Comparison of ENCODE assay signal across 32 mouse cellular contexts in the genomic region with DNA sequence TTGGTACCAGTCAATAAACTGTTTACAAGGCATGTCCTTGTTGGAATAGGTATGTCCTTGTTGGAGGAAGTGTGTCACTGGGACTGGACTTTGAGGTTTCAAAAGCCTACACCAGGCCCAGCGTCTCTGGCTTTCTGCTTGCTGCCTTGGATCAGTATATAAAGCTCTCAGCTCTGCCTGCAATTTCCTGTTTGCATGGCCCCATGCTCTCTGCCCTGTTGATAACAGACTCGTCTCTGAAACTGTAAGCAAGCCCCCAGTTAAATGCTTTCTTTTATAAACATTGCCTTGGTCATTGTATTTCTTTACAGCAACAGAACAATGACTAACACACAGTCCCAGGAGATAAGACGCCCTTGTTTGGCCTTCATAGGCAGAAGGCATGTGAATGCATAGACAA. TPM values are rescaled to one million over a fixed set of nuclear protein-coding genes. Genes with fewer than 3 reads are reported as not detected.
DNase-seq lines count a peak whose midpoint lies in the region; ATAC-seq and TF ChIP-seq lines count a peak whose summit lies in the region.
"Had no signal": no experiment of that assay in that cellular context is flagged by ENCODE, and none has a peak within 500 bp of the region (broad histone marks: within the 10 kb centered on the region; RNA-seq: fewer than 3 reads in every experiment).

No protein-coding gene starts in this region.

- H3K9ac ChIP-seq in liver, embryonic 11.5 days (ENCODE audit: low read depth, low read length): no peak overlapping the region
- no peak overlapping the region for H3K9ac ChIP-seq in liver, embryonic 12.5 days
- H3K9ac ChIP-seq in lung, embryonic 14.5 days: no peak overlapping the region
- no peak overlapping the region for H3K9ac ChIP-seq in lung, postnatal 0 days (replicated peaks; ENCODE audit: low read depth)
- H3K9ac ChIP-seq: embryonic facial prominence, embryonic 13.5 days; forebrain, embryonic 12.5 days; forebrain, embryonic 15.5 days; heart, embryonic 15.5 days; hindbrain, embryonic 13.5 days had no signal

- no peaks in the 10 kb centered on the region for H3K4me1 ChIP-seq in liver, embryonic 11.5 days (replicated peaks; ENCODE audit: control insufficient read depth, insufficient read depth, low read length)
- H3K4me1 ChIP-seq in liver, embryonic 12.5 days: no peaks in the 10 kb centered on the region
- H3K4me1 ChIP-seq in lung, embryonic 14.5 days (ENCODE audit: insufficient read depth): no peaks in the 10 kb centered on the region
- H3K4me1 ChIP-seq in lung, postnatal 0 days (ENCODE audit: insufficient read depth, low read depth, low read length): no peaks in the 10 kb centered on the region
- H3K4me1 ChIP-seq: embryonic facial prominence, embryonic 10.5 days; embryonic facial prominence, embryonic 13.5 days; forebrain, embryonic 12.5 days; forebrain, embryonic 15.5 days; heart, embryonic 15.5 days; hindbrain, embryonic 10.5 days; hindbrain, embryonic 13.5 days had no signal

- peak; percentile 43; the same call in 1 of the 2 replicates for ATAC-seq in liver, embryonic 11.5 days (replicated peaks; ENCODE audit: low FRiP score)
- ATAC-seq in liver, embryonic 12.5 days: no peak
- ATAC-seq in lung, embryonic 14.5 days (ENCODE audit: insufficient read depth): peak; percentile 66; the same call in 1 of the 2 replicates
- peak; percentile 86 for ATAC-seq in lung, postnatal 0 days
- ATAC-seq: forebrain, embryonic 15.5 days; hindbrain, embryonic 16.5 days had no signal

- no peak for DNase-seq in liver, embryonic 11.5 days (ENCODE audit: low spot score)
- DNase-seq in lung, embryonic 14.5 days: peak; percentile 46
- peak; percentile 46 for DNase-seq in lung, postnatal 0 days (ENCODE audit: low spot score)
- DNase-seq in lung, postnatal 25 days (ENCODE audit: low spot score): peak; percentile 48
- DNase-seq in kidney, postnatal 4 days: no peak
- no peak for DNase-seq in left cerebral cortex, postnatal 14 days (ENCODE audit: low spot score in 2 of 2)
- no peak for DNase-seq in thymus, postnatal 0 days (ENCODE audit: low spot score)
- DNase-seq: adrenal gland, adult 2 months; adrenal gland, postnatal 14 days; B cell, adult 2 months; cerebellum, adult 11 months; cerebellum, adult 2 months; cerebellum, adult 9-11 months; cerebellum, postnatal 25 days; embryo, embryonic 11 days; gastrocnemius, postnatal 10 days; gastrocnemius, postnatal 36 days; heart, postnatal 10 days; heart, postnatal 36 days had no signal

- no peak overlapping the region for H3K4me2 ChIP-seq in liver, embryonic 11.5 days
- H3K4me2 ChIP-seq in liver, embryonic 12.5 days: no peak overlapping the region
- H3K4me2 ChIP-seq in lung, embryonic 14.5 days: no peak overlapping the region
- no peak overlapping the region for H3K4me2 ChIP-seq in lung, postnatal 0 days (replicated peaks; ENCODE audit: low read depth, low read length)
- H3K4me2 ChIP-seq: embryonic facial prominence, embryonic 13.5 days; forebrain, embryonic 12.5 days; forebrain, embryonic 15.5 days; heart, embryonic 11.5 days; heart, embryonic 15.5 days; hindbrain, embryonic 13.5 days had no signal

- no peak overlapping the region for H3K4me3 ChIP-seq in liver, embryonic 11.5 days (ENCODE audit: low read depth, low read length)
- H3K4me3 ChIP-seq in liver, embryonic 12.5 days: no peak overlapping the region
- no peak overlapping the region for H3K4me3 ChIP-seq in lung, embryonic 14.5 days (ENCODE audit: low read depth, low read length)
- H3K4me3 ChIP-seq in lung, postnatal 0 days (ENCODE audit: low read depth, low read length): no peak overlapping the region
- H3K4me3 ChIP-seq: embryonic facial prominence, embryonic 10.5 days; embryonic facial prominence, embryonic 13.5 days; erythroblast, embryonic 14.5 days; forebrain, embryonic 12.5 days; forebrain, embryonic 15.5 days; heart, embryonic 15.5 days; hindbrain, embryonic 10.5 days; hindbrain, embryonic 13.5 days had no signal

- intact Hi-C loops in left cerebral cortex, postnatal 14 days (cut with DNase I): no loop called here

- no peak overlapping the region for H3K27ac ChIP-seq in liver, embryonic 11.5 days (ENCODE audit: low read depth, low read length)
- H3K27ac ChIP-seq in liver, embryonic 12.5 days: no peak overlapping the region
- no peak overlapping the region for H3K27ac ChIP-seq in lung, embryonic 14.5 days (ENCODE audit: low read depth)
- no peak overlapping the region for H3K27ac ChIP-seq in lung, postnatal 0 days (ENCODE audit: low read length)
- H3K27ac ChIP-seq: embryonic facial prominence, embryonic 10.5 days; embryonic facial prominence, embryonic 13.5 days; forebrain, embryonic 12.5 days; forebrain, embryonic 15.5 days; heart, embryonic 15.5 days; hindbrain, embryonic 10.5 days; hindbrain, embryonic 13.5 days had no signal

- peak; percentile 91 for TF ChIP-seq EP300 in lung, postnatal 0 days (IDR thresholded peaks at IDR 0.05)

- H3K9me3 ChIP-seq in liver, embryonic 11.5 days (ENCODE audit: control insufficient read depth, low read length): no peaks in the 10 kb centered on the region
- H3K9me3 ChIP-seq in liver, embryonic 12.5 days (replicated peaks): no peaks in the 10 kb centered on the region
- no peaks in the 10 kb centered on the region for H3K9me3 ChIP-seq in lung, embryonic 14.5 days (ENCODE audit: low read depth, low read length)
- H3K9me3 ChIP-seq in lung, postnatal 0 days (ENCODE audit: low read length): no peaks in the 10 kb centered on the region
- H3K9me3 ChIP-seq: embryonic facial prominence, embryonic 10.5 days; embryonic facial prominence, embryonic 13.5 days; forebrain, embryonic 12.5 days; forebrain, embryonic 15.5 days; G1E; heart, embryonic 15.5 days; hindbrain, embryonic 10.5 days; hindbrain, embryonic 13.5 days had no signal

- 32% methylated on average over 3 of the region's 3 CpGs for WGBS in liver, embryonic 11.5 days
- WGBS in liver, embryonic 12.5 days (ENCODE audit: insufficient replicate concordance): 24% methylated on average over 3 of the region's 3 CpGs
- WGBS in lung, embryonic 14.5 days: 34% methylated on average over 3 of the region's 3 CpGs
- 34% methylated on average over 3 of the region's 3 CpGs for WGBS in lung, postnatal 0 days

- H3K36me3 ChIP-seq in liver, embryonic 11.5 days (ENCODE audit: control insufficient read depth, insufficient read depth, low read length): no peaks in the 10 kb centered on the region
- no peaks in the 10 kb centered on the region for H3K36me3 ChIP-seq in liver, embryonic 12.5 days
- no peaks in the 10 kb centered on the region for H3K36me3 ChIP-seq in lung, embryonic 14.5 days (ENCODE audit: insufficient read depth)
- H3K36me3 ChIP-seq in lung, postnatal 0 days (ENCODE audit: insufficient read depth, low read length): no peaks in the 10 kb centered on the region
- H3K36me3 ChIP-seq: embryonic facial prominence, embryonic 10.5 days; embryonic facial prominence, embryonic 13.5 days; forebrain, embryonic 12.5 days; forebrain, embryonic 15.5 days; G1E; heart, embryonic 15.5 days; hindbrain, embryonic 10.5 days; hindbrain, embryonic 13.5 days had no signal

- no peak for TF ChIP-seq CTCF in lung, embryonic 14.5 days (IDR thresholded peaks at IDR 0.05; ENCODE audit: low read depth)
- TF ChIP-seq CTCF in lung, postnatal 0 days (IDR thresholded peaks at IDR 0.05): no peak

- no peaks in the 10 kb centered on the region for H3K27me3 ChIP-seq in liver, embryonic 11.5 days (replicated peaks; ENCODE audit: control insufficient read depth, insufficient read depth, low read length)
- no peaks in the 10 kb centered on the region for H3K27me3 ChIP-seq in liver, embryonic 12.5 days (replicated peaks)
- H3K27me3 ChIP-seq in lung, embryonic 14.5 days (ENCODE audit: insufficient read depth, low read length): no peaks in the 10 kb centered on the region
- H3K27me3 ChIP-seq in lung, postnatal 0 days (replicated peaks; ENCODE audit: insufficient read depth, low read length): no peaks in the 10 kb centered on the region
- H3K27me3 ChIP-seq: CH12.LX; embryonic facial prominence, embryonic 13.5 days; forebrain, embryonic 12.5 days; forebrain, embryonic 15.5 days; heart, embryonic 15.5 days; hindbrain, embryonic 13.5 days had no signal

RNA-seq across cellular contexts. Expression of gene Tdrd3, which starts 49.3 kb away (rescaled TPM):
- 20.0 and 20.5 TPM in 2 replicates for polyA plus RNA-seq in liver, embryonic 11.5 days (2014; fragmentation: Nextera tagmentation; extraction: Ambion mirVana)
- polyA plus RNA-seq in liver, embryonic 12.5 days (2016; fragmentation: Nextera tagmentation; extraction: Ambion mirVana): 13.5 and 14.1 TPM in 2 replicates
- polyA plus RNA-seq in lung, embryonic 14.5 days (2014; fragmentation: Nextera tagmentation; extraction: Ambion mirVana): 34.2 and 36.7 TPM in 2 replicates
- 15.5 and 20.6 TPM in 2 replicates for polyA plus RNA-seq in lung, postnatal 0 days (2015; fragmentation: Nextera tagmentation; extraction: Ambion mirVana)
- 10 to 100 TPM; 23.3 to 23.8 TPM for total RNA-seq in left cerebral cortex, postnatal 14 days (2021)
- 16.2 and 17.3 TPM in 2 replicates for polyA plus RNA-seq in thymus, postnatal 0 days (2015; fragmentation: Nextera tagmentation; extraction: Ambion mirVana)

Comparison
In these comparisons a context has a peak if more than half of its experiments do, and no peak if none do; other contexts are left out.
1. DNase-seq: peak in lung, embryonic 14.5 days (single experiment), lung, postnatal 0 days (single experiment) and lung, postnatal 25 days (single experiment); none in liver, embryonic 11.5 days (single experiment), kidney, postnatal 4 days (0 of 2), left cerebral cortex, postnatal 14 days (0 of 2) and thymus, postnatal 0 days (single experiment).